Mouse (Mus musculus) midbrain, embryonic 12.5 days (tissue): ENCODE measurements around the gene Trp73. TPM values are rescaled to one million over a fixed set of nuclear protein-coding genes. Genes with fewer than 3 reads are reported as not detected.
A peak's percentile ranks its signal among the peaks of the same experiment; 100 is the strongest.

Experiments
- ATAC-seq: fragments of 200-750 bp; cut with Nextera tagmentation; 2 replicates; pipeline ENCODE4 v1.8.0; 2017; ENCODE audit warnings: low read depth, moderate TSS enrichment, moderate library complexity; ENCODE audit not compliant: low FRiP score
- H3K27ac ChIP-seq: fragments of 300-500 bp; sonication (generic); replicated peaks from 2 replicates; pipeline ENCODE4 v1.5.1; 2016; ENCODE audit warnings: mild to moderate bottlenecking
- H3K27me3 ChIP-seq: fragments of 300-500 bp; sonication (generic); 2 replicates; pipeline ENCODE4 v1.6.1; 2016; ENCODE audit warnings: mild to moderate bottlenecking
- H3K36me3 ChIP-seq: fragments of 300-500 bp; sonication (generic); 2 replicates; pipeline ENCODE4 v1.6.1; 2016
- H3K4me1 ChIP-seq: fragments of 300-500 bp; sonication (generic); 2 replicates; pipeline ENCODE4 v1.6.1; 2016
- H3K4me2 ChIP-seq: fragments of 300-500 bp; sonication (generic); replicated peaks from 2 replicates; pipeline ENCODE4 v1.6.1; 2016; ENCODE audit warnings: mild to moderate bottlenecking, moderate library complexity
- H3K4me3 ChIP-seq: fragments of 300-500 bp; sonication (generic); 2 replicates; pipeline ENCODE4 v1.5.1; 2016; ENCODE audit warnings: mild to moderate bottlenecking
- H3K9ac ChIP-seq: fragments of 300-500 bp; sonication (generic); replicated peaks from 2 replicates; pipeline ENCODE4 v1.6.1; 2016; ENCODE audit warnings: mild to moderate bottlenecking, moderate library complexity
- H3K9me3 ChIP-seq: fragments of 300-500 bp; sonication (generic); 2 replicates; pipeline ENCODE4 v1.6.1; 2016; ENCODE audit warnings: mild to moderate bottlenecking
- WGBS: fragments of 180-500 bp; shearing (Covaris S2); methylation state at CpG from one replicate; pipeline ENCODE4 v1.1.7; 2016; 5-methylcytosine and 5-hydroxymethylcytosine counted together
- polyA plus RNA-seq: library from polyadenylated mRNA; unstranded; fragments of >200 nt; fragmentation: Nextera tagmentation; extraction: Ambion mirVana; gene quantifications from 2 replicates; pipeline ENCODE4 v1.2.1, GENCODE M21; 2016

The Trp73 gene
- polyA plus RNA-seq, 1 experiment from 2014 or later: 0.47 TPM

DNA sequence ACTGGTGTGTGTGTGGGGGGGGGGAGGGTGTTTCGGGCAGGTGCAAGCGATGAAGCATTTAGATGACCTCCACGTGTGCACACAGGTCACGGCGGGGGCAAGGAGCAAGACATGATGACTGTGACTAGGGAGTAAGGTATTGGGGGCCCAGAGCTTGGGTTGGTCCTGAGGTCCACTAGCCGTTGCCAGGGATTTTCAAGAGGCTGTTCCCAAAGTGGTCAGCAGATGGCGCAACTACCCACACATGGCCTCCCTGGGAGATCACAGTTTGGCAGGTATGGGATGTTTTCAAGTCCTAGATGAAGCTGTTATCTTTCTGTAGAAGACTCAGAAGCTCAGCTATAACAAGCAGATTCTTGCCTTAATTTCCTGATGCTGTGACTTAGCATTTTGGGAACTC, 23.3 kb upstream of the Trp73 start:
- Histone ChIP-seq H3K4me1 (peaks cover 21% of the 10 kb centered on the region), H3K9ac (no peak overlapping the region), H3K4me2 (no peak overlapping the region), H3K4me3 (no peak overlapping the region), H3K9me3 (no peaks in the 10 kb centered on the region), H3K36me3 (peaks cover 6% of the 10 kb centered on the region), H3K27ac (no peak overlapping the region), H3K27me3 (peaks cover 7% of the 10 kb centered on the region)
- no peak for ATAC-seq
- WGBS: 18% methylated on average over 7 of the region's 7 CpGs

DNA sequence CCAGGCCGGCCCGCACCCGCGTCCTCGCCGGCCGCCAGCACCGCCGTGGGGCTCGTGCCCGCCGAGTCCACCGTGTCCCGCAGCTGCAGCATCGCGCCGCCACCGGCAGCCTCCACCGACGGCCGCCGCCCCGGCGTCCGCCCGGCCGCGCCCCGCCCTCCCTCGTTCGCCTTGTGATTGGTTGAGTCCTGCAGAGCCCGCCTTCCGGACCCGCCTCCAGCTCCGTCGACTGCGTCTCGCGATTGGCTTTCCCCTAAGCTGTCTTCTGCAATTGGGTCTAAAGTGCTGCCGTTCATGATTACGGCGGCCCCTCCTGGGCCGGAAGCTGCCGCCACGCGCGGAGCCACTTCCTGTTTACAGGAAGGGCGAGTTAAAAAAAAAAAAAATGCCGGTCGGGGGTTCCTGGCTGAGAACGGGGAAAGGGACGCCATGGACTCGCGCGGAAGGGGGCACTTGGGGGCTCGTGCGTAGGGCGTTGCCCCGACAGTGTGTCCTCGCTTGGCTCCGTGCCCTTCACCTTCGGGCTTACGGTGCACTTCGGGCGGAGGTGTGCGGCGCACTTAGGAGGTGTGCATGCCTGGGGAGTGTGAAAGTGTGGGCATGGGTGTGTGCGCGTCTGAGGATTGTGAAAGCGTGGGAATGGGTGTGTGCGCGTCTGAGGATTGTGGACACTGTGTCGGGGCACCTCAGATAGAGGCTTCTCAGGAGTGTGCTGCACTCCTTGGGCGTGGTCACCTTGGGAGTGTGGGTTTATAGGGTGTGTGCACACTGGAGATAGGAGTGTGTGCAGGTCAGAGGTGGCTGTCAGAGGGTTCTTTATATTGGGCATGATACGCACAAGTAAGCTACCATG, 20.8 kb upstream of the Trp73 start, which contains the start of gene Tprgl:
Gene Tprgl (minus strand): TSS at position 129 of the 853 bp plus-strand sequence.
- ATAC-seq: peak; percentile 97
- WGBS: under 1% methylated on average over 68 of the region's 75 CpGs
- H3K4me3 ChIP-seq: peak within 1 kb of the TSS; percentile 95

DNA sequence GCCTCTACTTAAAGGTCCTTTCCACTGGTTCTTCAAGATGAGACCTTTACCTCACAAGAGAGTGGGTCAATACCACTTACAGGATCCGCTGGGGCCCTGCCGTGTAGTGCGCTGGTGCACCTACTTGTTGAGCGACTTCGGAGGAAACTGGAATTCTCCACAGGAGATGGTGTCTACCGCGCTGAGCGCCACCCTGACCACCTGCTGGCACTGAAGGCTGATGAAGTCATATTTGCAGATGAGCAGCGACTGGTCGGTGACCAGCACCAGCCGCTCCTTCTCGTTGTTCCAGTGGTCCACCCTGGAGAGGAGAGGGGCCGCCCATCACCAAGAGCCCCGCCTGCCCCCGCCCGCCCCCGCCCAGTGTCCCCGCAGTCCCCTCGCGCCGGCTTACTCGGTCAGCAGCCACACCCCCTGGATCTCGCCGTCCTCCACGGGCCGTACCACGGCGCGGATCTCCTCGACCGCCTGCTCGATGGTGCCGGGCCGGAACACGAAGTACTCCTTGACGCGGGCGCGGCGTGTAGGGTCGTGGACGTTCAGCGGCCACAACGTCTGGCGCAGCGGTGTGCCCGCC, 20.0 kb upstream of the Trp73 start:
- Histone ChIP-seq H3K36me3 (peaks cover 38% of the 10 kb centered on the region), H3K27ac (peak overlapping the region; percentile 66; the same call in 1 of the 2 replicates), H3K4me1 (peaks cover 22% of the 10 kb centered on the region), H3K4me2 (peak overlapping the region; percentile 92), H3K27me3 (no peaks in the 10 kb centered on the region), H3K9ac (peak overlapping the region; percentile 86), H3K9me3 (no peaks in the 10 kb centered on the region), H3K4me3 (peak overlapping the region; percentile 95)
- peak; percentile 68; the same call in 1 of the 2 replicates for ATAC-seq
- 3% methylated on average over 45 of the region's 47 CpGs for WGBS

More for the DNA sequence above, 20.8 kb upstream of the Trp73 start, which contains the start of gene Tprgl:
- H3K27me3 ChIP-seq: no peaks in the 10 kb centered on the region
- peaks cover 31% of the 10 kb centered on the region for H3K36me3 ChIP-seq
- H3K4me2 ChIP-seq: peak within 1 kb of the TSS; percentile 97
- peaks cover 21% of the 10 kb centered on the region for H3K4me1 ChIP-seq
- H3K27ac ChIP-seq: peak within 1 kb of the TSS; percentile 66; the same call in 1 of the 2 replicates
- H3K9me3 ChIP-seq: no peaks in the 10 kb centered on the region
- H3K9ac ChIP-seq: peak within 1 kb of the TSS; percentile 86

DNA sequence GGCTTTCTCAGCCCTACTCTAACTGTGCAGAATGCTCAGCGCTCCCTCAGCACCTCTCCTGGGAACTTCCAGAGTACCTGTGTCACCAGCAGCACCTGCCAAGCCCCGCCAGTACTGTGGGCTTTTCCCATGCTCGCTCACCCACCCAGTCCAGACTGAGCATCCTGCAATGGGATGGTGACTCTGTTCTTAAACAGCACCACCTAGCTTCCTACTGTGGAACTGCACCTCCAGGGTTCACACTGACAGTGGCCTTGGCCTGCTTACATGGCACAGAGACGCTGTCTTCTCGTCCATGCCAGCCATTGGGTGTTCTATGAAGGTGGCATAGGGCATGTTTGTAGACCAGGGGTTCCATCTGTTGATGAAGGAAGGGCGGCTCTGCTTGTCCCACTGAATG, 19.0 kb upstream of the Trp73 start:
- WGBS: 16% methylated on average over 6 of the region's 6 CpGs
- Histone ChIP-seq H3K27me3 (no peaks in the 10 kb centered on the region), H3K9me3 (no peaks in the 10 kb centered on the region), H3K36me3 (peaks cover 48% of the 10 kb centered on the region), H3K4me3 (0 out of 2 replicates have a peak overlapping the region, but pooled peaks have one; percentile 95), H3K27ac (no peak overlapping the region), H3K4me2 (peak overlapping the region; percentile 92), H3K9ac (no peak overlapping the region), H3K4me1 (peaks cover 24% of the 10 kb centered on the region)
- ATAC-seq: peak; percentile 20; the same call in 1 of the 2 replicates

DNA sequence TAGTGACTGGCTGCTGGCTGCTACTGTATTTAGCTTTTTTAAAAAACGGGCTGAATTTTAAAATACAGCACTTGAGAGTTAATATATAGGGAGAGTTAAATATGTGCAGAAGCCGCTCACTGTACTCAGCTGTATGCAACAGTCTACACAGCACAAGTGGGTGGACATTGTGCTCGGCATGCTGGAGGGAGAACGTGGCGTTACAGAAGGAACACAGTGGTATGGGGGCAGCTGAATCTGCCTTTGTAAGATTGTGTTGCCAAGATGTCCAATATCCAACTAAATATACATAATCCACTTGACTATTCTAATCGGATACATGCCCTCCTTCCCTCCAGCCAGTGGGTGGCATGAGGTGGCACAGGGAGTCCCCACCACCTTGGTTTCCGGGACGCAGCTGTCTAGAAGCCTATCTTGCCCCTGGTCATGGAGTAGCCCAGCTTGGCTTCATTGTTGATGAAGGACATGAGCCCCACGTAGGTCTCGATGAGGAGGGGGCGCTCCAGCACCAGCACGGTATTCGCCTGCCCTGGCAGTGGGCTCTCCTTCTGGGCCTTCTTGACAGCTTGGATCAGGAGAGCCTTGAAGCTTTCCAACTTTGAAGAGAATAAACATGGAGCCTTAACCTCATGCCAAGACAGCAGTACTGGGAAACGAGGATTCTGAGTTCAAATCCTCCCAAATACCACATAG, 18.1 kb upstream of the Trp73 start:
- Histone ChIP-seq H3K9ac (no peak overlapping the region), H3K27me3 (no peaks in the 10 kb centered on the region), H3K4me3 (no peak overlapping the region), H3K36me3 (peaks cover 54% of the 10 kb centered on the region), H3K27ac (no peak overlapping the region), H3K4me2 (no peak overlapping the region), H3K9me3 (no peaks in the 10 kb centered on the region), H3K4me1 (peaks cover 24% of the 10 kb centered on the region)
- WGBS: 92% methylated on average over 14 of the region's 14 CpGs
- no peak for ATAC-seq

DNA sequence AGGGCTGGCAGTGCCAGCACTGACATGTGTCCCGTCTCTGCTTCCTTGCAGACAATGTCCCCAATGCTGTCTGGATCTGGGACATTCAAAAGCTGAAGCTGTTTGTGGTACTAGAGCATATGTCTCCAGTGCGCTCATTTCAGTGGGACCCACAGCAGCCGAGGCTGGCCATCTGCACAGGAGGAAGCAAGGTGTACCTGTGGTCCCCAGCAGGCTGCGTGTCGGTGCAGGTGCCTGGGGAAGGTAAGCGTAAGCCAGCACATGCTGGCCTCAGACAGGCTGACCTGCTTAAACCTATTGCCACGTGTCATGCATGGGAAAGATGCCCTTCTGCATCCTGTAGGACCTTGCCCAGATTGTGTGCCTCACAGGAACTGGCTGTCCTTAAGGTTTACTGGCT, 16.0 kb upstream of the Trp73 start:
- Histone ChIP-seq H3K36me3 (peaks cover 75% of the 10 kb centered on the region), H3K27ac (no peak overlapping the region), H3K4me3 (no peak overlapping the region), H3K9me3 (no peaks in the 10 kb centered on the region), H3K4me2 (no peak overlapping the region), H3K27me3 (no peaks in the 10 kb centered on the region), H3K4me1 (peaks cover 19% of the 10 kb centered on the region), H3K9ac (no peak overlapping the region)
- no peak for ATAC-seq
- WGBS: 88% methylated on average over 7 of the region's 7 CpGs

DNA sequence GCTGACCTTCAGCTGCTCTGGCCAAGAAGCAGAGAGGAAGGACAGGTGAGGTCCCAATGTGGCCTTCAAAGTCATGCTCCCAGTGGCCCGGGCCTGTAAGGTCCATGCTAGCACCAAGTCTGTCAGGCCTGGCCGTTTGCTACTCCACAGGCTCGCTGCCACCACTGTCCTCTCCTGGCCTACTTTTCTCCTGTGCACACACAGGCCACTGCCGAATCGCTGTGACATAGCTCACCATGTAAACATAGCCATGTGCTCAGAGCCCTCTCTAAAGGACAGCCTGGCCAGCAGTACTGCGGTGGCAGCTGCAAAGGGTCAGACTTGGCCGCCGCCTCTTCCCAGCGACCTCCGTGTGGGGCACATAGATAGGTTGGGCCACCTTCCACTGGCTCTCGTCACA, 14.1 kb upstream of the Trp73 start:
- no peak for ATAC-seq
- Histone ChIP-seq H3K4me3 (no peak overlapping the region), H3K9ac (no peak overlapping the region), H3K4me1 (peaks cover 8% of the 10 kb centered on the region; the same call in 1 of the 2 replicates), H3K9me3 (no peaks in the 10 kb centered on the region), H3K27ac (no peak overlapping the region), H3K4me2 (no peak overlapping the region), H3K27me3 (no peaks in the 10 kb centered on the region), H3K36me3 (peaks cover 94% of the 10 kb centered on the region)
- WGBS: 67% methylated on average over 11 of the region's 11 CpGs

DNA sequence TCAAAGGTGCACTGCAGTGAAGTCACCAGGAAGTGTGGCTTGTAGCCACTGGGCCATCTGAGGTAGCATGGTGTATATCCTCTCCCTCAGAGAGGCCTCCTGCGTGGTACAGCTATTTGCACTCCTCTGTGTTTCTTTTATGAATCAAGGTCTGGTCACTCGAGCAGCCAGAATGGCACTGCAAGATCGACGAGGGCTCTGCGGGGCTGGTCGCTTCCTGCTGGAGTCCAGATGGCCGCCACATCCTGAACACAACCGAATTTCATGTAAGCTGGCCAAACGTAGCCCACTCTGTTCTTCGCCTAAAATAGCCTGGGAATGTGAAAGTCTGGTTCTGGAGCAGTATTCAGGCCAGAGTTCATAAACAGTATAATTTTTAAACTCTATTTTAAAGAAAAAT, 6.3 kb upstream of the Trp73 start:
- H3K27ac ChIP-seq: no peak overlapping the region
- H3K9ac ChIP-seq: no peak overlapping the region
- no peak overlapping the region for H3K4me2 ChIP-seq
- ATAC-seq: no peak
- peaks cover 5% of the 10 kb centered on the region for H3K27me3 ChIP-seq
- no peak overlapping the region for H3K4me3 ChIP-seq
- H3K4me1 ChIP-seq: peaks cover 18% of the 10 kb centered on the region
- H3K9me3 ChIP-seq: no peaks in the 10 kb centered on the region
- H3K36me3 ChIP-seq: peaks cover 49% of the 10 kb centered on the region
- WGBS: 85% methylated on average over 10 of the region's 10 CpGs

DNA sequence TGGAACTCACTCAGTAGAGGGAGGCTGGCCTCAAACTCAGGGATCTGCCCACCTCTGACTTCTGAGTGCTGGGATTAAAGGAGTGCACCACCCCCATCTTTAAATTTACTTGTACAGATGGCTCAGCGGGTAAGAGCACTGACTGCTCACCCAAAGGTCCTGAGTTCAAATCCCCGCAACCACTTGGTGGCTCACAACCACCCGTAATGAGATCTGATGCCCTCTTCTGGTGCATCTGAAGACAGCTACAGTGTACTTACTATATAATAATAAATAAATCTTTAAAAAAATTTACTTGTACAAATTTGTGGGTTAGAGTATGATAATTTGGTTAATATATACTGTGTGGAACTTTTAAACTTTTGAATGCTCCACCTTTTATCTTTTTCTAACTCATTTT, 4.7 kb upstream of the Trp73 start:
- Histone ChIP-seq H3K4me1 (peaks cover 33% of the 10 kb centered on the region), H3K27ac (no peak overlapping the region), H3K4me2 (no peak overlapping the region), H3K9me3 (no peaks in the 10 kb centered on the region), H3K9ac (no peak overlapping the region), H3K27me3 (peaks cover 21% of the 10 kb centered on the region), H3K4me3 (no peak overlapping the region), H3K36me3 (peaks cover 33% of the 10 kb centered on the region)
- 85% methylated on average over 3 of the region's 3 CpGs for WGBS
- ATAC-seq: no peak

DNA sequence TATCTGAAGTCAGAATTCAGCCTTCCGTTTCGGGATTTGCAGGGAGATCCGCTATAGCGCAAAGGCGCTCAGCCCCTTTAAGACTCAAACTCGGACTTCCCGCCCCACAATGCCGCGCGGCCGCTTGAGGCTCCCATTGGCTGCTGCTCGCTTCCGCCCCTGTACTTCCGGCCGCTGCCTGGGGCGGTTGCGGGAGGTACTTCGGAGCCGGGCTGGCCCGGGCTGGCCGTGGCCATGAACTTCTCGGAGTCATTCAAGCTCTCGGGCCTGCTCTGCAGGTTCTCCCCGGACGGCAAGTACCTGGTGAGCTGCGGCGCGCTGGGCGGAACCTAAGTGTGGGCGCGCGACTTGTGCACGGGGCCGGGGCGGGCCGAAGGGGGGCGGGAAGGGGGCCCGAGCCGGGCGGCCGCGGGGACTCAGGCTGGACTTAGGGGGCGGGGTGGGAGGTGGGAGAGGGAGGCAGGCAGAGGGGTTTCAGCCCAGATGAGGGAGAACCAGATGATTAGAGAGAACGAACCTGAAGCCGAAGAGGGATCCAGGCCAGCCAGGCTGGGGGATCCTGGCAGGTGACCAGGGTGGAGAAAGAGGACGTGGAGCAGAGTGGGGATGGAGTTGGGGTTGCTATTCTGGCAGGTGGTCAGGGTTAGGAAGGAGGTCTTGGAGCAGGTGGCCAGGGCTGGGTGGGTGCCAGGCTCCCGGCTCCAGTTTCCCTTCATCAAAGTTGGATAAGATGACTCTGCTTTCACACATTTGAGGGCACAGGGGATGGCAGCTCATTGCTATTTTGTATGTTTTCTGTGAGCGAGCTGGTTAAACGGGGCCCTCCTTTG, 2.4 kb upstream of the Trp73 start, which contains the start of gene Wrap73:
Gene Wrap73 (plus strand): TSS at position 162 of the 830 bp plus-strand sequence.
- H3K4me3 ChIP-seq: peak within 1 kb of the TSS; percentile 88
- peak within 1 kb of the TSS; percentile 80 for H3K9ac ChIP-seq
- peak; percentile 96 for ATAC-seq
- H3K9me3 ChIP-seq: no peaks in the 10 kb centered on the region
- peaks cover 39% of the 10 kb centered on the region for H3K4me1 ChIP-seq
- 2% methylated on average over 48 of the region's 49 CpGs for WGBS
- 0 out of 2 replicates have a peak within 1 kb of the TSS, but pooled peaks have one; percentile 61 for H3K27ac ChIP-seq
- H3K4me2 ChIP-seq: peak within 1 kb of the TSS; percentile 92
- H3K27me3 ChIP-seq: peaks cover 44% of the 10 kb centered on the region
- H3K36me3 ChIP-seq: peaks cover 13% of the 10 kb centered on the region
